Mouse (Mus musculus): Measurements from ENCODE around the gene Gm3317. TPM values are rescaled to one million over a fixed set of nuclear protein-coding genes. Genes with fewer than 3 reads are reported as not detected.
"Not testable (repeated sequence)": the region's sequence is repeated elsewhere in the genome, so short reads cannot be mapped to it uniquely, and the experiment has no call there.

Gene Gm3317
- not detected for total RNA-seq (2022)

- DNase-seq, result not testable (repeated sequence)
These were observed at the start of gene Gm3317 for GRCm38 (mm10) chr14:5164235-5164634. Gene Gm3317, plus strand, starts transcription at chr14:5164535.

- not testable (repeated sequence) for DNase-seq
These were observed 33.1 kb upstream of the Gm3317 start, which contains the start of gene Gm8279 for GRCm38 (mm10) chr14:5131219-5131618. Gene Gm8279, plus strand, starts transcription at chr14:5131519.

GRCm38 (mm10) chr14:5185493-5185892, 21.2 kb downstream of the Gm3317 start, which contains the start of gene Gm8271:
Gene Gm8271, plus strand, starts transcription at chr14:5185793.
- DNase-seq, result not testable (repeated sequence)

Other genes with a start within 250 kb of the Gm3317 start
- gene Gm8297, start 180.6 kb upstream of the Gm3317 start, total RNA-seq (2022), result not detected
- not detected for gene Gm3298, start 148.6 kb upstream of the Gm3317 start, total RNA-seq (2022)
- not detected for gene 4930555G01Rik, start 113.9 kb upstream of the Gm3317 start, total RNA-seq (2022)
- not detected for gene Gm8281, start 93.5 kb upstream of the Gm3317 start, total RNA-seq (2022)
- gene Gm8279, start 33.0 kb upstream of the Gm3317 start, total RNA-seq (2022), result not detected
- gene Gm8271, start 21.3 kb downstream of the Gm3317 start, total RNA-seq (2022), result not detected
- gene Gm3526, start 96.0 kb downstream of the Gm3317 start, total RNA-seq (2022), result under 1 TPM in 1 of 4 experiments, not detected in 3; 0.28 TPM
- not detected for gene Gm3542, start 170.4 kb downstream of the Gm3317 start, total RNA-seq (2022)
- under 1 TPM in 1 of 4 experiments, not detected in 3; 0.24 TPM for gene Gm3500, start 224.5 kb downstream of the Gm3317 start, total RNA-seq (2022)

All from adrenal gland, adult 8-10 months (tissue).